Mouse (Mus musculus): ENCODE measurements around the gene Elobl.
"Not testable (repeated sequence)": the region's sequence is repeated elsewhere in the genome, so short reads cannot be mapped to it uniquely, and the experiment has no call there.

The Elobl gene

DNA sequence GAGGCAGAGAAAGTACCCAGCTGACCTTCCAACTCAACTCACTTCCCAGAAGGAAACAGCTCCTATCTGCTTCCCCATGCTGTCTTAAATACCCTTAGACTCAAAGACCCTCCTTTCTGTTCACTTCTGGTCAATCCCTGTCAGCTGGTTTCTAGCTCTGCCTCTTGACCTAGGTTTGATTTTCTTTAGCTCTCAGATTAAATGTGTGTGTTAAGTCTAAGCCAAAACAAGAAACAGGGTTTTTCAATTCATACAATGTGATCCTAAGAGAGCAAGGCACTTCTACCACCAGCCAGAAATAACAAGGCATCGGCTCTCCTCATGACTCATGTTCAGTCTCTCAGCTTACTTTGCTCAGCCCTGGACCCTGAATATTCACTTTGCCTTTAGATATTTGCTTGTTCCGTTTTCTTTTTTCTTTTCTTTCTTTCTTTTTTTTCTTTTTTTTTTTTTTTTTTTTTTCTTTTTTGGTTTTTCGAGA, at the start of gene Elobl:
TSS of gene Elobl (minus strand) at position 51 of the 481 bp plus-strand sequence.
- DNase-seq: no peak

GRCm38 (mm10) chr11:89012241-89012640, 45.5 kb upstream of the Elobl start:
- no peak for DNase-seq

DNA sequence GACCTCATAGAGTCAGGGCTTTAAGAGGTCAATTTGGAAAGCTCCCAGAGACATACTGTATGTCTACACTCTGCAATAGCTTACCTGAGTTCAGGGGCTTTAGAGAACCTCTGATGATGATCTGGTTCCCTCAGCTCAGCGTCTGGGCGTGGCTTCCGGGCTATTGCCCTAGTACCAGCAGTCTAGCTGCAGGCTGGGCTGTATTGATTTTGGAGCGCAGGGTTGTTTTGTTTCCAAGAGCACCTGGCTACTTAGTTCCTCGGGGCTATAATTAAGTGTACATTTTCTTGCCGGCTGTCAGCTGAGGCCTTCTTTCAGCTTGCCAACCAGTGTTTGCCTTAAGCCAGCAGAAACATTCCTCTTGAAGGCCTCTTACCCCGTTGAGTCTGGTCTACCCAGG, 42.8 kb upstream of the Elobl start:
- no peak for DNase-seq

GRCm38 (mm10) chr11:89009066-89009465, 42.3 kb upstream of the Elobl start:
- no peak for DNase-seq

DNA sequence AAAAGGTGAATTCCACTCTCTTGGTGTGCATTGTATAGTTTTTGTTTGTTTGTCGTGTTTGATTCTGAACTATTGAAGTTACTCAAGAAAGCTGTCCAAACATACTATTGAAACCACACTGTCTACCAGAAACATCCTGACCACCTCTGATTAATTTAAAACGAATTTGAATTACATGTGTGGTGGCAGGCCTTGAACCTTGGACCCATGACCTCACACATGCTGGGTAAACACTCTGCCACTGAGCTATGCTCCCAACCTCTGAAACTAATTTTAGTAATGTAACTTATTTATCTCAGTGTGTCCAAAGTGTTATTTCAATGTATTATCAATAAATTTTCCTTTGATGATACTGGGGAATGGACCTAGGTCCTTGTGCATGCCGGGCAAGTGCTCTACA, 40.9 kb upstream of the Elobl start:
- DNase-seq: no peak

DNA sequence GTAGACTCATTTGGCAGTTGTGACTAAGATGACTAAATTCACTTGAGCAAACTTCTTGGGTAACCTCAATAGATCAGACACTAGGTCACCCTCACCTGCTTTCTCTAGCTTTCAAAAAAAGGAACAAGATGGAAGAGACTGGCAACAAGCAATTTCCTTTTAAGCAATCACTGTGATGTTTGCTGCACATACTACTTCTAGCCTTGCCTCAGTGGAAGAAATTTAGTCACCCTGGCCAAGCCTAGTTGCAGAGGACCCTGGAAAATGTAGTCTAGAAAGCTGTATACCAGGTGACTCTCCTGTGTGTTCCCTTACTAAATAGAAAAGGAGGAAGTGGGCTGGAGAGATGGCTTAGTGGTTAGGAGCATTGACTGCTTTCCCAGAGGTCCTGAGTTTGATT, 39.7 kb upstream of the Elobl start:
- DNase-seq: no peak

DNA sequence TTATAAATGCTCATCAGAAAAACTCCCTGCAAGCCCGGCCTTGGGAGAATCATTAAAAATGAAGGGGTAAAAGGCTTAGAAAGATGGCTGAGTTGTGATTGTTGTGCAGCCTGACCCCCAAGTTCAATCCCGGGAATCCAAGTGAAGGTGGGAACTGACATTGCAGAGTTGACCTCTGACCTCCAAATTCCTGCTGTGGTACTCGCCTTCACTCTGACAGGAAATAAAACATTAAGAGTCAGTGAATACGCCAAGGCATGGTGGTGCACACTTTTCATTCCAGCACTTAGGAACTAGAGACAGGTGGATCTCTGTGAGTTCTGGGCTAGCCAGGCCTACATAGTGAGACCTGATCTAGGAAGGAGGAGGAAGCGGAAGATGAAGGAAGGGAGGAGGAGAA, 38.7 kb upstream of the Elobl start:
- no peak for DNase-seq

DNA sequence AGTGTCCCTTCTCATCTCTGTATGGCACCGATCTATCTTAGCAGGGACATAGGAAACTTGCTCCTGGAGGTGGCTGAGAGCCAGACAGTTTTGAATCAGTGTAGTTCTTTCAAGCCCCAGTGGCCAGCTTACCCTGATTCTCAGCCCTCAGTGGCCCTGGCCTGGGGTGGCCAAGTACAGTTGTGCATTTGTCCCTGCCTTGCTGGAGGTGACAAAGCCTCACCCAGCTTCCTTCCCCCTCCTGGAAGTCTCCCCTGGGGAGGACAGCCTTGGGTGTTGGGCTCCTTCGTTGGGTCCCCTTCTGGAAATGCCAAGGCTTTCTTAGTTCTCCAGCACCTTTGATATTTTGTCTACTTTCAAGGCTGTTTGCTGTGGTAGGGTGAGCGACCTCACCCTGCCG, 37.0 kb upstream of the Elobl start:
- no peak for DNase-seq

GRCm38 (mm10) chr11:89003078-89003477, 36.3 kb upstream of the Elobl start:
- no peak for DNase-seq

- DNase-seq: no peak
Observed at GRCm38 (mm10) chr11:89002621-89003020, 35.9 kb upstream of the Elobl start.

DNA sequence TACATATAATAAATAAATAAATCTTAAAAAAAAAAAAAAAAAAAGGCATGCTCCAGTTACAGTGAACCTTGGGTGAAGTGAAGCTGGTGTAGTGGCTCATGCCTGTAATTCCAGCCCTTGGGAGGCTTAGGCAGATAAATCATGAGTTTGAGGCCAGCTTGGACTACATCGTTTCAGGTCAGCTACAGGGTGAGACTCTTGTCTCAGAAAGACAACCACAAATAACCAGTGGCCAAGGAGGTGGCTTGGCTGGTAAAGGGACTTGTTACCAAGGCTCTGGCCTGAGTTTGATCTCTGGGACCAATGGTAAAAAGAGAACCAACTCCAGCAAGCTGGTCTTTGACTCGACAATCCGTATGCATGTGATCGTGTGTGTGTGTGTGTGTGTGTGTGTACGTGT, 35.3 kb upstream of the Elobl start:
- DNase-seq: no peak

GRCm38 (mm10) chr11:89001569-89001968, 34.8 kb upstream of the Elobl start:
- no peak for DNase-seq

- DNase-seq: no peak
Observed at GRCm38 (mm10) chr11:89000527-89000819, 33.7 kb upstream of the Elobl start.

DNA sequence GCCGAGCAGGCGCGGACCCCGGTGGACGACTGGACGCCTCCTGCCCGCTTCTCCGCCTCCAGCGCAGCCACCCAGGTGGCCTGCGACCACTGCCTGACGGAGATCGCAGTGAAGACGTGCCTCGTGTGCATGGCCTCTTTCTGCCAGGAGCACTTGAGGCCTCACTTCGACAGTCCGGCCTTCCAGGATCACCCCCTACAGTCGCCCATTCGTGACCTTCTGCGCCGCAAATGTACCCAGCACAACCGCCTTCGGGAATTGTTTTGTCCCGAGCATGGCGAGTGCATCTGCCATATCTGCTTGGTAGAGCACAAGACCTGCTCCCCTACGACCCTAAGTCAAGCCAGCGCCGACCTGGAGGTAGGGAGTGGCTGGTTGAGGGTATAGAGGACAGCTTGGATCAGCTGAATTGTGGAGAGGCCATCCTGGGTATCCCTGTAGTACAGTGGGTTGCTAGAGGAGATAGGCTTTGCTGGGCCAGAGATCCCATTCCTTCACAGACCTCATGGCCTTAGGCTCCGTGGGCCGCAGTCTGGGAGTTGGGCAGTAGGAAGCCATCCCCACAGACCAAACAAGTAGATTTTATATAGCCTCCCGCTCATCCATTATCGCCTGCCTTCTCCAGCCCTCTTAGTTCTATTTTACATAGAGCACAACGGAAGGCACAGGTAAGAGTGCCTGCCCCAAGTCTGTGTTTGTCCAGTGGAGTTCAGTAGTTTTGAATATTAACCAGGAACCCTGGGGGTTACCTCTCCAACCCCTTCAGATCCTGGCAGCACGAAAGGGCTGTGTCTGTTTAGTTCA, 33.2 kb upstream of the Elobl start:
- DNase-seq: no peak

- peak; percentile 97 for DNase-seq
Observed at GRCm38 (mm10) chr11:88998974-88999722, 32.4 kb upstream of the Elobl start, which contains the start of gene Trim25. Gene Trim25, plus strand, starts transcription at chr11:88999376.

DNA sequence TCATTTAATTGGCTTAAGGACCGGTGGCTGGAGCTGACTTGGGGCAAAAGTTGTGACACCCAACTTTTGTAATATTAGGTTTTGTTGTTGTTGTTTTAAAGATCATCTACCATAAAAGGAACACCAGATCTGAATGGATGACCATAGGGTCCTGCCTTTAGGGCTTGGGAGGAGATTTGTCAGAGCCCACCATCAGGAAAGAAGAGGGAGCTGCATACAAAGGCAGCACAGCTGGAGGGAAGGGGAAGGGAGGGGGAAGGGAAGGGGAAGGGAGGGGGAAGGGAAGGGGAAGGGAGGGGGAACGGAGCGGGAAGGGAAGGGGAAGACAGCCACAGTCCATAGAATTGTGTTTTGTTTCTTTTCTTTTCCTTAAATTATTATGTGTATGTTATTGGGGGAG, 31.7 kb upstream of the Elobl start:
- DNase-seq: no peak

- DNase-seq: not testable (repeated sequence)
Observed at GRCm38 (mm10) chr11:88997343-88997742, 30.6 kb upstream of the Elobl start.

- peak; percentile 77 for DNase-seq
Observed at GRCm38 (mm10) chr11:88996427-88996826, 29.7 kb upstream of the Elobl start.

DNA sequence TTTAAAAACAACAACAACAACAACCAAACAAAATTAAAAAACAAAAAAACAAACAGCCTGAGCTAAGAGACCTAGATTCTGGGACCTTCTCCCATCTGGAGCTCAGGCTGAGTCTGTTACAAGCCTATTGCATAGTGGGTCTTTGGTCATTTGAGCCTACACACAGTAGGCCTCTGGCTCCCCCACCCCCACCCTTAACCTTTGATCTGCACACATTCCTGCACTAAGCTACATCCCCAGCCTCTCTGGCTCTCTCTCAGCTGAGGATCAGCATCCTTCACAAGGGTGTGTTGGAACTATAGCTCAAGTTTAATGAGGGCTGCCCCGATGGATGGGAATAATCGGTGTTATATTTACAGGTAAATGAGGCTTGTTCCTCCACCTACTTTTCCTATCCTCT, 28.9 kb upstream of the Elobl start:
- DNase-seq: no peak

- no peak for DNase-seq
Observed at GRCm38 (mm10) chr11:88994492-88994891, 27.8 kb upstream of the Elobl start.

DNA sequence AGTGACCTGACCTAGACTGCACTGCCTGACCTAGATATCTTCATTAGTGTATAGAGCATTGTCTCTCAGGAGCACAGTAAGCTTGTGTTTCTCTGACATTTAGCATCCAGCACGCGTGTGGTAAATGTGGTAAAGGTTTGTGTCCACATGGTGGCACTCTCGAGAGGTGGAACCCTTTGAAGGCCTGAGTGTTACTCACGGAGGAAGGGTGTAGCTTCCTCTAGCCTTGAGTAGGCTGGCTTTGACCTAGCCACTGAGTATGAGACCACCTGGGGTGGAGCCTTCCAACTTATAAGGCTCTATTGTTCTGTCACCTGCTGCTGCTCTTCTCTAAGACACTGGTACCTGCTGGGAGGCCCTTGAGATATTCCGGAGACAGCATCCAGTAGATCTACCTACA, 26.9 kb upstream of the Elobl start:
- peak; percentile 87 for DNase-seq

DNA sequence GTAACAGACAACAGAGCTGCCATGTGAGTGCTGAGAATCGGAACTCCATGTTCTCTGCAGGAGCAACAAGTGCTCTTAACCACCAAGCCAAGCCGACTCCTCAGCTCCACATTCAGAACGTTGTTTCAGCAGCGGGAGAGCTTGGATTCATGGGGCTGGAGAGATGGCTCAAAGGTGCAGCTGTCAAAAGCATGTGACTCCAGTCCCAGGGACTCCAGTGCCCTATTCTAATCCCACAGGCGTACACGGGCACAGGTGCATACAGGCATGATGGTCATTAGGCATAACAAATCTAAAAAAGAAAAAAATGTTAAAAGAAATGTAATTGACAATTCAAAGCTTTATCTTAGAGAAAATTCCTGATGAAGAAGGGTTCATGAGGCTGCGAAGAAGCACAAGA, 26.5 kb upstream of the Elobl start:
- no peak for DNase-seq

- DNase-seq: peak; percentile 48
Observed at GRCm38 (mm10) chr11:88989530-88989929, 22.8 kb upstream of the Elobl start.

GRCm38 (mm10) chr11:88988956-88989355, 22.2 kb upstream of the Elobl start:
- no peak for DNase-seq

All from lung, postnatal 10 days (tissue).